Mouse (Mus musculus) NIH3T3 (cell line): ENCODE measurements around the gene AI987944.

Experiments
- DNase-seq: peaks from one replicate; pipeline ENCODE4 v3.0.0-alpha.2; 2012; ENCODE audit warnings: low read depth

The AI987944 gene

GRCm38 (mm10) chr7:41393048-41393971, at the start of gene AI987944:
TSS of gene AI987944 (minus strand) at chr7:41393379.
- DNase-seq: peak; percentile 95

GRCm38 (mm10) chr7:41394130-41394529, 951 bp upstream of the AI987944 start:
- no peak for DNase-seq
